In genomic region chr3:41319214-41319856, GRCm38 (mm10) we compare ENCODE assay signal across 13 mouse cellular contexts.
DNase-seq lines count a peak whose midpoint lies in the region; ATAC-seq and TF ChIP-seq lines count a peak whose summit lies in the region.
"Had no signal": no experiment of that assay in that cellular context is flagged by ENCODE, and none has a peak within 500 bp of the region (broad histone marks: within the 10 kb centered on the region; RNA-seq: fewer than 3 reads in every experiment).

No protein-coding gene starts in this region.

- H3K4me1 ChIP-seq in forebrain, embryonic 13.5 days, result no peaks in the 10 kb centered on the region
- peaks cover 16% of the 10 kb centered on the region for H3K4me1 ChIP-seq in forebrain, embryonic 10.5 days
- H3K4me1 ChIP-seq in midbrain, embryonic 11.5 days (ENCODE audit: control insufficient read depth, insufficient read depth, low read length), result no peaks in the 10 kb centered on the region
- H3K4me1 ChIP-seq in midbrain, embryonic 15.5 days, result no peaks in the 10 kb centered on the region
- H3K4me1 ChIP-seq in forebrain, embryonic 16.5 days (replicated peaks; ENCODE audit: control insufficient read depth, insufficient read depth, low read length), result no peaks in the 10 kb centered on the region
- H3K4me1 ChIP-seq: heart, embryonic 12.5 days had no signal

- no peak overlapping the region for H3K9ac ChIP-seq in forebrain, embryonic 13.5 days
- H3K9ac ChIP-seq in midbrain, embryonic 11.5 days (ENCODE audit: low read length), result no peak overlapping the region
- no peak overlapping the region for H3K9ac ChIP-seq in midbrain, embryonic 15.5 days
- H3K9ac ChIP-seq in forebrain, embryonic 16.5 days (replicated peaks; ENCODE audit: low read depth, low read length), result no peak overlapping the region
- H3K9ac ChIP-seq: heart, embryonic 12.5 days had no signal

- 66% methylated on average over 5 of the region's 5 CpGs for WGBS in forebrain, embryonic 13.5 days
- WGBS in forebrain, embryonic 10.5 days, result 67% methylated on average over 5 of the region's 5 CpGs
- 68% methylated on average over 5 of the region's 5 CpGs for WGBS in midbrain, embryonic 11.5 days
- WGBS in midbrain, embryonic 15.5 days, result 80% methylated on average over 5 of the region's 5 CpGs
- 51% methylated on average over 5 of the region's 5 CpGs for WGBS in forebrain, embryonic 16.5 days

- 0 out of 2 replicates have a peak, but pooled peaks have one; percentile 16 for ATAC-seq in forebrain, embryonic 13.5 days
- 0 out of 2 replicates have a peak, but pooled peaks have one; percentile 19 for ATAC-seq in midbrain, embryonic 11.5 days (ENCODE audit: low FRiP score)
- no peak for ATAC-seq in midbrain, embryonic 15.5 days (replicated peaks)
- ATAC-seq in forebrain, embryonic 16.5 days, result peak; percentile 45; the same call in 1 of the 2 replicates

- no peaks in the 10 kb centered on the region for H3K36me3 ChIP-seq in forebrain, embryonic 13.5 days (ENCODE audit: poor library complexity, severe bottlenecking)
- no peaks in the 10 kb centered on the region for H3K36me3 ChIP-seq in forebrain, embryonic 10.5 days (replicated peaks)
- no peaks in the 10 kb centered on the region for H3K36me3 ChIP-seq in midbrain, embryonic 11.5 days (ENCODE audit: control insufficient read depth, insufficient read depth, low read length)
- H3K36me3 ChIP-seq in midbrain, embryonic 15.5 days (replicated peaks), result no peaks in the 10 kb centered on the region
- no peaks in the 10 kb centered on the region for H3K36me3 ChIP-seq in forebrain, embryonic 16.5 days (ENCODE audit: control insufficient read depth, insufficient read depth)
- H3K36me3 ChIP-seq: heart, embryonic 12.5 days had no signal

- no peak overlapping the region for H3K4me3 ChIP-seq in forebrain, embryonic 13.5 days
- H3K4me3 ChIP-seq in forebrain, embryonic 10.5 days, result no peak overlapping the region
- H3K4me3 ChIP-seq in midbrain, embryonic 11.5 days (ENCODE audit: low read depth, low read length), result no peak overlapping the region
- H3K4me3 ChIP-seq in midbrain, embryonic 15.5 days, result no peak overlapping the region
- H3K4me3 ChIP-seq in forebrain, embryonic 16.5 days (replicated peaks; ENCODE audit: low read length), result no peak overlapping the region
- no peak overlapping the region for H3K4me3 ChIP-seq in gastrocnemius, adult 2 months
- H3K4me3 ChIP-seq: heart, embryonic 12.5 days had no signal

- no peak for DNase-seq in forebrain, embryonic 10.5 days (ENCODE audit: extremely low spot score, low spot score)
- no peak for DNase-seq in midbrain, embryonic 11.5 days (ENCODE audit: low spot score, missing footprints)
- peak; percentile 17 for DNase-seq in retina, postnatal 1 day
- no peak for DNase-seq in adrenal gland, postnatal 10 days
- DNase-seq in gastrocnemius, adult 2 months, result no peak
- DNase-seq: cerebellum, postnatal 10 days; kidney, adult 11 months; thymus, postnatal 14 days had no signal

- intact Hi-C loops in gastrocnemius, adult 2 months (cut with DNase I), result no loop called here

- H3K27me3 ChIP-seq in forebrain, embryonic 13.5 days, result no peaks in the 10 kb centered on the region
- H3K27me3 ChIP-seq in forebrain, embryonic 10.5 days (ENCODE audit: poor library complexity, severe bottlenecking), result no peaks in the 10 kb centered on the region
- H3K27me3 ChIP-seq in midbrain, embryonic 11.5 days (ENCODE audit: control insufficient read depth, insufficient read depth, low read length), result no peaks in the 10 kb centered on the region
- no peaks in the 10 kb centered on the region for H3K27me3 ChIP-seq in midbrain, embryonic 15.5 days (replicated peaks)
- H3K27me3 ChIP-seq in forebrain, embryonic 16.5 days (replicated peaks; ENCODE audit: control insufficient read depth, insufficient read depth, low read length), result no peaks in the 10 kb centered on the region
- H3K27me3 ChIP-seq: heart, embryonic 12.5 days had no signal

- H3K4me2 ChIP-seq in forebrain, embryonic 13.5 days, result no peak overlapping the region
- no peak overlapping the region for H3K4me2 ChIP-seq in midbrain, embryonic 11.5 days
- no peak overlapping the region for H3K4me2 ChIP-seq in midbrain, embryonic 15.5 days
- no peak overlapping the region for H3K4me2 ChIP-seq in forebrain, embryonic 16.5 days (ENCODE audit: low read length)
- H3K4me2 ChIP-seq: heart, embryonic 12.5 days; liver, embryonic 11.5 days had no signal

- no peak for TF ChIP-seq CTCF in gastrocnemius, adult 2 months (IDR thresholded peaks at IDR 0.05)

- no peaks in the 10 kb centered on the region for H3K9me3 ChIP-seq in forebrain, embryonic 13.5 days (replicated peaks)
- H3K9me3 ChIP-seq in forebrain, embryonic 10.5 days, result no peaks in the 10 kb centered on the region
- no peaks in the 10 kb centered on the region for H3K9me3 ChIP-seq in midbrain, embryonic 11.5 days (ENCODE audit: control insufficient read depth, low read length)
- no peaks in the 10 kb centered on the region for H3K9me3 ChIP-seq in midbrain, embryonic 15.5 days
- H3K9me3 ChIP-seq in forebrain, embryonic 16.5 days (ENCODE audit: control insufficient read depth, low read length), result no peaks in the 10 kb centered on the region

- no peak overlapping the region for H3K27ac ChIP-seq in forebrain, embryonic 13.5 days
- H3K27ac ChIP-seq in forebrain, embryonic 10.5 days, result no peak overlapping the region
- H3K27ac ChIP-seq in midbrain, embryonic 11.5 days (ENCODE audit: low read depth, low read length), result no peak overlapping the region
- H3K27ac ChIP-seq in midbrain, embryonic 15.5 days, result no peak overlapping the region
- no peak overlapping the region for H3K27ac ChIP-seq in forebrain, embryonic 16.5 days (ENCODE audit: low read length)
- H3K27ac ChIP-seq in gastrocnemius, adult 2 months, result no peak overlapping the region
